Mouse (Mus musculus): Measurements from ENCODE around the gene Ankrd36. TPM values are rescaled to one million over a fixed set of nuclear protein-coding genes. Genes with fewer than 3 reads are reported as not detected.

Ankrd36 gene
- polyA plus RNA-seq, 1 experiment: not detected

GRCm38 (mm10) chr11:5566506-5566905, 3.0 kb upstream of the Ankrd36 start:
- WGBS: 66% methylated on average over 2 of the region's 2 CpGs
- no peak overlapping the region for H3K4me3 ChIP-seq (ENCODE audit: insufficient read depth, low read depth, low read length)
- H3K27ac ChIP-seq (ENCODE audit: insufficient read depth, low read depth, low read length): no peak overlapping the region
- TF ChIP-seq CTCF (IDR thresholded peaks at IDR 0.05; ENCODE audit: insufficient read depth, low read depth, low read length): no peak
- TF ChIP-seq POLR2A (IDR thresholded peaks at IDR 0.05; ENCODE audit: insufficient read depth, low read depth, low read length): no peak
- H3K4me1 ChIP-seq (ENCODE audit: control insufficient read depth, insufficient read depth, low read length): no peaks in the 10 kb centered on the region

GRCm38 (mm10) chr11:5567654-5568053, 1.8 kb upstream of the Ankrd36 start:
- Histone ChIP-seq H3K4me1 (ENCODE audit: control insufficient read depth, insufficient read depth, low read length) (no peaks in the 10 kb centered on the region), H3K4me3 (ENCODE audit: insufficient read depth, low read depth, low read length) (no peak overlapping the region), H3K27ac (ENCODE audit: insufficient read depth, low read depth, low read length) (no peak overlapping the region)
- TF ChIP-seq POLR2A (IDR thresholded peaks at IDR 0.05; ENCODE audit: insufficient read depth, low read depth, low read length) (no peak), CTCF (IDR thresholded peaks at IDR 0.05; ENCODE audit: insufficient read depth, low read depth, low read length) (no peak)
- WGBS: 97% methylated on average over 6 of the region's 6 CpGs

- 90% methylated on average over 5 of the region's 5 CpGs for WGBS
Measured at GRCm38 (mm10) chr11:5568082-5568481, 1.4 kb upstream of the Ankrd36 start.

GRCm38 (mm10) chr11:5571856-5572255, 2.4 kb downstream of the Ankrd36 start:
- H3K27ac ChIP-seq (ENCODE audit: insufficient read depth, low read depth, low read length): no peak overlapping the region
- no peaks in the 10 kb centered on the region for H3K4me1 ChIP-seq (ENCODE audit: control insufficient read depth, insufficient read depth, low read length)
- 96% methylated on average over 4 of the region's 4 CpGs for WGBS
- no peak overlapping the region for H3K4me3 ChIP-seq (ENCODE audit: insufficient read depth, low read depth, low read length)
- TF ChIP-seq POLR2A (IDR thresholded peaks at IDR 0.05; ENCODE audit: insufficient read depth, low read depth, low read length) (no peak), CTCF (IDR thresholded peaks at IDR 0.05; ENCODE audit: insufficient read depth, low read depth, low read length) (no peak)

More at GRCm38 (mm10) chr11:5568082-5568481, 1.4 kb upstream of the Ankrd36 start:
- Histone ChIP-seq H3K4me3 (ENCODE audit: insufficient read depth, low read depth, low read length) (no peak overlapping the region), H3K4me1 (ENCODE audit: control insufficient read depth, insufficient read depth, low read length) (no peaks in the 10 kb centered on the region), H3K27ac (ENCODE audit: insufficient read depth, low read depth, low read length) (no peak overlapping the region)
- TF ChIP-seq POLR2A (IDR thresholded peaks at IDR 0.05; ENCODE audit: insufficient read depth, low read depth, low read length) (no peak), CTCF (IDR thresholded peaks at IDR 0.05; ENCODE audit: insufficient read depth, low read depth, low read length) (no peak)

DNA sequence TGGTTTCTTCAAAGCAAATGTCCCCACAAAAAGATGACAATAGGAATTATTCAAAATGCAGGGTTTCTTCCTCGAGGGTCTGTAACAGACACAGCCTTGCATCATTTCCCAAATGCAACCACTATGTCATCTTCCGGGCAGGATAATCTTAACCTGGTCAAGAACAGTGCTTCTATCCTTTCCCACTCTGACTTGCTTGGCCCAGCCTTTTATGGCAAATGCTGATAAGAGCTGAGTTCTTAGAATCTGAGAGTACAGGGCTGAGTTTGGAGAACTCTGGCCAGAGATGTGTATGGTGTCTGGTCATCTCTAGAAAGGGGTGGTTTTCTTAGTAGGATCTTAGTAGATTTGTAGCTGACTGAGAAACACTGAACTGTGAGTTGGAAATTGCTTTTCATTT, 4.3 kb downstream of the Ankrd36 start:
- Histone ChIP-seq H3K4me1 (ENCODE audit: control insufficient read depth, insufficient read depth, low read length) (no peaks in the 10 kb centered on the region), H3K4me3 (ENCODE audit: insufficient read depth, low read depth, low read length) (no peak overlapping the region), H3K27ac (ENCODE audit: insufficient read depth, low read depth, low read length) (no peak overlapping the region)
- no peak for TF ChIP-seq CTCF (IDR thresholded peaks at IDR 0.05; ENCODE audit: insufficient read depth, low read depth, low read length)
- TF ChIP-seq POLR2A (IDR thresholded peaks at IDR 0.05; ENCODE audit: insufficient read depth, low read depth, low read length): no peak
- 73% methylated on average over 2 of the region's 2 CpGs for WGBS

DNA sequence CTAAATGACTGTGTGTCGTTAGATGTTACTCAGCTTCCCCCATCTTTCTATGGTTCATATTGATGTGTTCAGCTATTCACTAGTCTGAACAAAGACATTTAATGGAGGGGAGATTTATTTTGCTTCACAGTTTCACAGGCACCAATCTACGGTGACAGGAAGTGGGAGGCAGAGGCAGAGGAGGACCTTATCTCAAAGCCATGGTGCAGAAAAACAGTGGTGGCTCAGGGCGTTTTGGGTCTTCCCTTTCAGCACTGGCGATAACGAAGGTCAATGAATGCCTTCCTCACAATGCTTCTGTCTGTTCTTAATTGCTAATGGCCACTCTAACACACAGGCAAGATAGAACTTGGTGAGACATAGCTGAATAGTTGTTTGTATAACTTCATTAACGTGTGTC, 5.6 kb downstream of the Ankrd36 start:
- no peaks in the 10 kb centered on the region for H3K4me1 ChIP-seq (ENCODE audit: control insufficient read depth, insufficient read depth, low read length)
- no peak for TF ChIP-seq POLR2A (IDR thresholded peaks at IDR 0.05; ENCODE audit: insufficient read depth, low read depth, low read length)
- TF ChIP-seq CTCF (IDR thresholded peaks at IDR 0.05; ENCODE audit: insufficient read depth, low read depth, low read length): no peak
- H3K27ac ChIP-seq (ENCODE audit: insufficient read depth, low read depth, low read length): no peak overlapping the region
- H3K4me3 ChIP-seq (ENCODE audit: insufficient read depth, low read depth, low read length): no peak overlapping the region
- WGBS: 67% methylated on average over 6 of the region's 6 CpGs

- Histone ChIP-seq H3K4me3 (ENCODE audit: insufficient read depth, low read depth, low read length) (no peak overlapping the region), H3K27ac (ENCODE audit: insufficient read depth, low read depth, low read length) (no peak overlapping the region), H3K4me1 (ENCODE audit: control insufficient read depth, insufficient read depth, low read length) (no peaks in the 10 kb centered on the region)
- WGBS: 26% methylated on average over 6 of the region's 6 CpGs
- TF ChIP-seq CTCF (IDR thresholded peaks at IDR 0.05; ENCODE audit: insufficient read depth, low read depth, low read length): no peak
- no peak for TF ChIP-seq POLR2A (IDR thresholded peaks at IDR 0.05; ENCODE audit: insufficient read depth, low read depth, low read length)
Measured at GRCm38 (mm10) chr11:5592336-5592735, 22.9 kb downstream of the Ankrd36 start.

DNA sequence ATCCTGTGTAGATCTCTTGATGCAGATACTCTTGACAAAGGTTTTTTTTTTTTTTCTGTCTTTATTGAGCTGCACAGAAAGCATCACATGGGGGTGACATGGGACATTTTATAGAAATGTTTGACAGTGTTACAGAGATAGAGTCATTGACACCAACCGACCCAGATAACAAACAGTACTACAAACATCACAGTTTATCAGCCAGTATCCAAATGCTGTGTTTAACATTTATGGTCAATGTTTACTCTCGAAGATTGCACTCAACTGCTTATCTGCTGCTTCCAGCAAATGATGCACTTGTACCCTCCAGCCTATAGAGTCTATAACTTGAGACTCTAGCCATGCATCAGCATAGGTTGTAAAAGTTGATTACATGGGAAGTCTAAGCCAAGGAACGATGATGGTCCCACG, 25.9 kb downstream of the Ankrd36 start:
- 87% methylated on average over 4 of the region's 4 CpGs for WGBS
- Histone ChIP-seq H3K4me1 (ENCODE audit: control insufficient read depth, insufficient read depth, low read length) (no peaks in the 10 kb centered on the region), H3K4me3 (ENCODE audit: insufficient read depth, low read depth, low read length) (no peak overlapping the region), H3K27ac (ENCODE audit: insufficient read depth, low read depth, low read length) (no peak overlapping the region)
- no peak for TF ChIP-seq CTCF (IDR thresholded peaks at IDR 0.05; ENCODE audit: insufficient read depth, low read depth, low read length)
- TF ChIP-seq POLR2A (IDR thresholded peaks at IDR 0.05; ENCODE audit: insufficient read depth, low read depth, low read length): no peak

DNA sequence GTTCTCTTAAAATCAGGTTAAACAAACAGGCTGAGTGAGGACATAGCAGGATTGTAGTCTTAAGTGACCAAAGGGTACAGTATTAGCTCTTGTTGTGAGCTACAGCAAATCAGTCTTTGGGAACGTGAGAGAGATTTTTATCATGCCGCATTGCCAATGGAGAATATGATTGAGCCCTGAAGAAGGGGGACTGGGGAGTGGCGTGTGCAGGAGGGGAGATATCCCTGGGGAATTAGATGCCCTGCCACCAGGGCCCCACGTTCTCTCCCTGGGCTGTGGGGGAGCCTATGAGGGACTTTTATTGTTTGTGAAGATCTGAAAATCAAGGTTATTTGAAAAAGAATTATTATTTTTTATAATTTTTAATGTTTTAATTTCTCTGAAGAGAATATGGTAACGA, 26.3 kb downstream of the Ankrd36 start:
- H3K4me3 ChIP-seq (ENCODE audit: insufficient read depth, low read depth, low read length): no peak overlapping the region
- H3K4me1 ChIP-seq (ENCODE audit: control insufficient read depth, insufficient read depth, low read length): no peaks in the 10 kb centered on the region
- H3K27ac ChIP-seq (ENCODE audit: insufficient read depth, low read depth, low read length): no peak overlapping the region
- WGBS: 92% methylated on average over 5 of the region's 5 CpGs
- TF ChIP-seq POLR2A (IDR thresholded peaks at IDR 0.05; ENCODE audit: insufficient read depth, low read depth, low read length) (no peak), CTCF (IDR thresholded peaks at IDR 0.05; ENCODE audit: insufficient read depth, low read depth, low read length) (no peak)

- no peak overlapping the region for H3K4me3 ChIP-seq (ENCODE audit: insufficient read depth, low read depth, low read length)
- no peaks in the 10 kb centered on the region for H3K4me1 ChIP-seq (ENCODE audit: control insufficient read depth, insufficient read depth, low read length)
- no peak for TF ChIP-seq POLR2A (IDR thresholded peaks at IDR 0.05; ENCODE audit: insufficient read depth, low read depth, low read length)
- TF ChIP-seq CTCF (IDR thresholded peaks at IDR 0.05; ENCODE audit: insufficient read depth, low read depth, low read length): no peak
- WGBS: 85% methylated on average over 6 of the region's 6 CpGs
- H3K27ac ChIP-seq (ENCODE audit: insufficient read depth, low read depth, low read length): no peak overlapping the region
Measured at GRCm38 (mm10) chr11:5596756-5597155, 27.3 kb downstream of the Ankrd36 start.
